8 mouse cellular contexts compared by ENCODE assay signal in the genomic region with DNA sequence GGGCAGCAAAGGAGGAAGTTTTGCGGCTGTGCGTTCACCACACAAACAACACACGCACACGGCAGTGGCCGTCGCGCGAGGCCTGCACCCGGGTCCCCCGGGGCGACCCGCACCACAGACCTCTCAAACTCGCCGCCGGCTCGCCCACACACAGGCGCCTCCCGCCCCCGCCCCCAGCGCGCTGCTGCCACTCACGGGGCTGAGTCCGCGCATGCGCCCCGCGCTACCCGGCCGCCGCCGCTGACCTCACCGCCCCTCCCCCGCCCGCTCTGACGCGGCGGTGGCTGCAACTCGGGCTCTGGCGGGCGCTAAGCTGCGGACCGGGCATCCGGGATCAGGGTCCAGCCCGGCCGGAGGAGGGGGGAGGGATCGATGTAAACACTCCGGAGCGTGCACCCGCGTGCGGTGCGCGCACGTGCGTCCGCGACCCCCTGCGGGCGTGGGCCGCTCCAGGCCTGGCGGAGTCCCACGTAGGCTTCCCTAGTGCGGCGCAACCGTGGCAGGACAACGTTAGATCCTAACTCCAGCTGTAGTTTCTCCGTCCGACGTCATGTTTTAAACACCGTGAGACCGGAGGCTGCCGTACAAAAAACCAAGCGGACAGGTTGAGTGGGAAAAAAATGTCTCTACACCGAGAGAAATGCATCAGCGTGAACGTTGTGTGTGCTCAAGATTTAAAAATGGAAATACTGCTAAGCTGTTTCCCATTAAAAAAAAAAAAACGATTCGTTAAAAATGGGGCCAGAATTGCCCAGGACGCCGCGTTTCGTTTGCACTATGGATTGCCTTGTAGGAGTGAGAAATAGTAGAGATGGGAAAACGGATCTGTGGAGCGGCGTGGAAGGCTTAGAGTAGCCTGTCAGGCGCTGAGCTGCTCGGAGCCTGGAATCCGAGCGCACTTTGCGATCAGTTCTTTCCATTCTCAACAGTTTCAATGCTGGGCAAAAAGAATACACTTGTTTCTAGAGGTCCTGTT. TPM values are rescaled to one million over a fixed set of nuclear protein-coding genes. Genes with fewer than 3 reads are reported as not detected.
A peak's percentile ranks its signal among the peaks of the same experiment; 100 is the strongest.
DNase-seq lines count a peak whose midpoint lies in the region; ATAC-seq and TF ChIP-seq lines count a peak whose summit lies in the region.

No protein-coding gene starts in this region.

- H3K4me1 ChIP-seq in ES-Bruce4 (ENCODE audit: control insufficient read depth, insufficient read depth, low read length): no peaks in the 10 kb centered on the region
- peaks cover 20% of the 10 kb centered on the region for H3K4me1 ChIP-seq in forebrain, embryonic 13.5 days
- H3K4me1 ChIP-seq in lung, adult 2 months (ENCODE audit: control insufficient read depth, insufficient read depth, low read length): peaks cover 4% of the 10 kb centered on the region

- H3K9ac ChIP-seq in ES-Bruce4 (ENCODE audit: low read depth, poor library complexity, severe bottlenecking): peak overlapping the region; percentile 97
- peak overlapping the region; percentile 82 for H3K9ac ChIP-seq in forebrain, embryonic 13.5 days

- H3K27me3 ChIP-seq in ES-Bruce4 (ENCODE audit: control insufficient read depth, insufficient read depth, low read length, poor library complexity, severe bottlenecking): no peaks in the 10 kb centered on the region
- H3K27me3 ChIP-seq in forebrain, embryonic 13.5 days: no peaks in the 10 kb centered on the region

- no peak for TF ChIP-seq POLR2A in ES-Bruce4 (IDR thresholded peaks at IDR 0.05; ENCODE audit: insufficient read depth, low read length)
- peak; percentile 27 for TF ChIP-seq POLR2A in lung, adult 2 months (IDR thresholded peaks at IDR 0.05; ENCODE audit: borderline replicate concordance, extremely low read depth, low read depth, low read length)

- H3K36me3 ChIP-seq in ES-Bruce4 (ENCODE audit: control insufficient read depth, insufficient read depth, low read length, poor library complexity, severe bottlenecking): no peaks in the 10 kb centered on the region
- H3K36me3 ChIP-seq in forebrain, embryonic 13.5 days (ENCODE audit: poor library complexity, severe bottlenecking): no peaks in the 10 kb centered on the region

- peak; percentile 81 for TF ChIP-seq EP300 in ES-Bruce4 (IDR thresholded peaks at IDR 0.05; ENCODE audit: insufficient read depth, low read depth, low read length)

- H3K27ac ChIP-seq in ES-Bruce4 (ENCODE audit: insufficient read depth, low read length): peak overlapping the region; percentile 76
- H3K27ac ChIP-seq in forebrain, embryonic 13.5 days: peak overlapping the region; percentile 99

- peak overlapping the region; percentile 85 for H3K4me2 ChIP-seq in forebrain, embryonic 13.5 days

- intact Hi-C loops in heart, postnatal 14 days (cut with DNase I): loop anchor here (2.0 kb wide), 2 partner anchors 27 to 63 kb away; no protein-coding TSS in a partner anchor

- DNase-seq in heart, postnatal 14 days: peak; percentile 99
- DNase-seq in layer of hippocampus, adult 18-20 months (ENCODE audit: low spot score in 2 of 2): peak; percentile 96 to 98
- peak; percentile 97 for DNase-seq in lung, adult 2 months
- peak; percentile 88 for DNase-seq in thymus, adult 18-20 months

- under 1% methylated on average over 90 of the region's 90 CpGs for WGBS in forebrain, embryonic 13.5 days
- WGBS in lung, adult 2 months: under 1% methylated on average over 88 of the region's 90 CpGs

- ATAC-seq in cerebellum, adult (ENCODE audit: insufficient number of reproducible peaks, low FRiP score, low TSS enrichment): peak; percentile 90
- ATAC-seq in forebrain, embryonic 13.5 days: peak; percentile 88
- peak; percentile 74 for ATAC-seq in neutrophil, adult 5-6 weeks (ENCODE audit: extremely low read depth, insufficient number of reproducible peaks, low FRiP score, poor library complexity, severe bottlenecking)

- no peak for TF ChIP-seq CTCF in ES-Bruce4 (IDR thresholded peaks at IDR 0.05; ENCODE audit: low read depth, low read length)
- TF ChIP-seq CTCF in lung, adult 2 months (IDR thresholded peaks at IDR 0.05; ENCODE audit: insufficient read depth, low read length): no peak

- no peaks in the 10 kb centered on the region for H3K9me3 ChIP-seq in ES-Bruce4 (replicated peaks; ENCODE audit: control insufficient read depth, insufficient read depth, low read length, poor library complexity, severe bottlenecking)
- no peaks in the 10 kb centered on the region for H3K9me3 ChIP-seq in forebrain, embryonic 13.5 days (replicated peaks)

- peak overlapping the region; percentile 93 for H3K4me3 ChIP-seq in ES-Bruce4 (ENCODE audit: low read depth, low read length)
- H3K4me3 ChIP-seq in forebrain, embryonic 13.5 days: peak overlapping the region; percentile 93
- peak overlapping the region; percentile 98 for H3K4me3 ChIP-seq in lung, adult 2 months (replicated peaks; ENCODE audit: extremely low read depth, low read depth, low read length)

RNA-seq across cellular contexts. Expression of gene Kmt2c, which starts 1.1 kb away (rescaled TPM):
- polyA plus RNA-seq in ES-Bruce4 (2011; ENCODE audit: insufficient read depth, insufficient read length, low read depth, missing spikeins): 24.4 and 27.1 TPM in 2 replicates
- polyA plus RNA-seq in forebrain, embryonic 13.5 days (2015; fragmentation: Nextera tagmentation; extraction: Ambion mirVana): 24.1 and 25.0 TPM in 2 replicates
- 10 to 100 TPM; 47.8 to 49.4 TPM for total RNA-seq in heart, postnatal 14 days (2021)
- 10 to 100 TPM; 74.0 to 78.1 TPM for total RNA-seq in layer of hippocampus, adult 18-20 months (2021)
- 13.6 and 19.0 TPM in 2 replicates for polyA plus RNA-seq in lung, adult 2 months (2012; rRNA removed)
- total RNA-seq in neutrophil, adult 5-6 weeks (2017): 144 TPM in 2 replicates

RNA-seq across cellular contexts. Expression of gene Cct8l1, which starts 16.2 kb away (rescaled TPM):
- polyA plus RNA-seq in ES-Bruce4 (2011; ENCODE audit: insufficient read depth, insufficient read length, low read depth, missing spikeins): not detected in 2 replicates
- not detected in 2 replicates for polyA plus RNA-seq in forebrain, embryonic 13.5 days (2015; fragmentation: Nextera tagmentation; extraction: Ambion mirVana)
- under 1 TPM; 0.14 to 0.17 TPM for total RNA-seq in heart, postnatal 14 days (2021)
- total RNA-seq in layer of hippocampus, adult 18-20 months (2021): under 1 TPM; 0.32 to 0.38 TPM
- not detected in 2 replicates for polyA plus RNA-seq in lung, adult 2 months (2012; rRNA removed)
- not detected in 2 replicates for total RNA-seq in neutrophil, adult 5-6 weeks (2017)

Comparison
In these comparisons a context has a peak if more than half of its experiments do, and no peak if none do; other contexts are left out.
1. Peak in every context shown above with its lines: DNase-seq, ATAC-seq, H3K4me3 ChIP-seq and H3K27ac ChIP-seq.